Mouse (Mus musculus) megakaryocyte, embryonic 14.5 days (primary cell): Measurements from ENCODE around the gene Ube2d1. TPM values are rescaled to one million over a fixed set of nuclear protein-coding genes. Genes with fewer than 3 reads are reported as not detected.

Experiments
- H3K27me3 ChIP-seq: replicated peaks from 2 replicates; pipeline ENCODE3; 2012; ENCODE audit warnings: inconsistent platforms
- H3K36me3 ChIP-seq: replicated peaks from 2 replicates; pipeline ENCODE3; 2012; ENCODE audit warnings: low read length, inconsistent platforms, mixed read lengths
- H3K4me1 ChIP-seq: 2 replicates; pipeline ENCODE4 v1.6.1; 2012; ENCODE audit warnings: inconsistent platforms
- H3K4me3 ChIP-seq: replicated peaks from 2 replicates; pipeline ENCODE3; 2012; ENCODE audit warnings: moderate library complexity, mild to moderate bottlenecking, inconsistent platforms
- H3K9me3 ChIP-seq: 2 replicates; pipeline ENCODE4 v1.6.1; 2012; ENCODE audit warnings: inconsistent platforms
- FLI1 ChIP-seq: IDR thresholded peaks from 2 replicates; pipeline ENCODE4 v1.6.1; 2012; ENCODE audit warnings: low read length, inconsistent platforms, mixed read lengths
- GATA1 ChIP-seq: IDR thresholded peaks from 3 replicates; pipeline ENCODE4 v1.6.1; 2012; ENCODE audit warnings: mixed read lengths, low read length, inconsistent platforms, borderline replicate concordance
- polyA plus RNA-seq: library from polyadenylated mRNA; stranded (reverse); fragments of >175 nt; gene quantifications from 2 replicates; pipeline ENCODE4 v1.2.3, GENCODE M21; 2012; ENCODE audit warnings: low replicate concordance; ENCODE audit not compliant: insufficient read depth

Gene Ube2d1
- polyA plus RNA-seq, 1 experiment: 5.0 TPM

DNA sequence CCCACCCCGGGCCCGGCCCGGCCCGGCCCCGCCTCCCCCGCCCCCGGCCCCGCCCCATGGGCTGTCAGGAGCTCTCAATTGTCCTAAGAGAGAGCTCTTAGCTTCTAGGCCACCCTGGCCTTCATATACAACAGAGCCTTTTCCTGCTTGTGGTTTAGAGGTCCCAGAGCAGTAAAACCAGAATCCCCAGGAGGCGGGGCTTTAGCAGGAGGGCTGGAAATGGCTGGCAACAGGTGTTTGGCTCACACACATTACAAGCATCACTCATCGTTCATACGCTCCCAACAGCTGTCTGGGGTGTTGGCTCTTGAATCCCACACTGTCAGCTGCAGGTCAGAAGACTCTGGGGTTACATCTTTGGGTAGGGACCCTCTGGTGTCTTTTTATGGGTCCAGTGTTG, 7.2 kb upstream of the Ube2d1 start:
- Histone ChIP-seq H3K27me3 (peaks cover 8% of the 10 kb centered on the region), H3K4me3 (peak overlapping the region; percentile 53), H3K9me3 (no peaks in the 10 kb centered on the region), H3K36me3 (no peaks in the 10 kb centered on the region), H3K4me1 (peaks cover 24% of the 10 kb centered on the region)
- TF ChIP-seq FLI1 (no peak), GATA1 (no peak)

DNA sequence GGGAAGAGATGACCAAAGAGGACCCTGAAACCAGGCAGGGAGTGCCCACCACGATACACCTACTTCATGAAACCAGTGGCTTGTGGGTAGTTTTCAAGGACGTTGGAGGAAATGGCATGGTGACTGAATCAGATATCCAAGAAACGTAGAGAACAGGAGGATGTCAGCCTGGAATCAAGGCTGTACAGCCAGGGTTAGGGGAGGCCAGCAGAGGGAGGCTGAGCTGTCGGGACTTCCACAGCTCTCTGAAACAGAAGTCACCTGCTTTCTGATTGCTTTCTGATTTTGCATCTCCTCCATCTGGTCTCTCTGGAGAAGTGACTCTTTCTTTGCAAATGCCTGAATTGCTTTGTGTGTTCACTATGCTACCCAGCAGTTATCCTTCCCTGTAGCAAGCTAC, 6.7 kb upstream of the Ube2d1 start:
- H3K4me1 ChIP-seq: peaks cover 24% of the 10 kb centered on the region
- no peaks in the 10 kb centered on the region for H3K36me3 ChIP-seq
- peak overlapping the region; percentile 64 for H3K4me3 ChIP-seq
- H3K9me3 ChIP-seq: no peaks in the 10 kb centered on the region
- TF ChIP-seq FLI1: no peak
- TF ChIP-seq GATA1: no peak
- H3K27me3 ChIP-seq: peaks cover 13% of the 10 kb centered on the region

DNA sequence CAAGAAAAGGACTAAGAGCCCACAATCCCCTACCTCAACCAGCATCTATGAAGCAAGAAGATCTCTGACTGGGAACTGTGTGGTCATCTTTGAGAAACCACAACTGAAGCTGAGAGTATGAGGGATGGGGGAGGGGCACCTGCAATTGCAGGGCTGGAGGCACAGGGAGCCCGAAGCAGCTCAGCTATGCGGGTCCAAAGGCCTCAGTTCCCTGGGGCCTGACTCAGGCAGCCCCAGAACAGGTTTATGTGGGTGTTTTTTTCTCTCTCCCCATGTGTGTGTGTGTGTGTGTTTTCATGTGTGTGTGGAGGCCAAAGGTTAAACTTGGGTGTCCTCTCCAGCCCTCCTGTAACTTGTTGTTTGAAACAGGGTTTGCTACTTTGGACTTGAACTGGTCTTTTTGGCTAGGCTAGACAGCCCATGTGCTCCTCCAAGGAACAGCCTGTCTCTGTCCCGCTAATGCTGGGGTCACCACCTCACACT, 6.2 kb upstream of the Ube2d1 start:
- H3K9me3 ChIP-seq: no peaks in the 10 kb centered on the region
- H3K36me3 ChIP-seq: no peaks in the 10 kb centered on the region
- H3K27me3 ChIP-seq: peaks cover 14% of the 10 kb centered on the region
- H3K4me1 ChIP-seq: peaks cover 24% of the 10 kb centered on the region
- no peak overlapping the region for H3K4me3 ChIP-seq
- TF ChIP-seq GATA1: no peak
- no peak for TF ChIP-seq FLI1

DNA sequence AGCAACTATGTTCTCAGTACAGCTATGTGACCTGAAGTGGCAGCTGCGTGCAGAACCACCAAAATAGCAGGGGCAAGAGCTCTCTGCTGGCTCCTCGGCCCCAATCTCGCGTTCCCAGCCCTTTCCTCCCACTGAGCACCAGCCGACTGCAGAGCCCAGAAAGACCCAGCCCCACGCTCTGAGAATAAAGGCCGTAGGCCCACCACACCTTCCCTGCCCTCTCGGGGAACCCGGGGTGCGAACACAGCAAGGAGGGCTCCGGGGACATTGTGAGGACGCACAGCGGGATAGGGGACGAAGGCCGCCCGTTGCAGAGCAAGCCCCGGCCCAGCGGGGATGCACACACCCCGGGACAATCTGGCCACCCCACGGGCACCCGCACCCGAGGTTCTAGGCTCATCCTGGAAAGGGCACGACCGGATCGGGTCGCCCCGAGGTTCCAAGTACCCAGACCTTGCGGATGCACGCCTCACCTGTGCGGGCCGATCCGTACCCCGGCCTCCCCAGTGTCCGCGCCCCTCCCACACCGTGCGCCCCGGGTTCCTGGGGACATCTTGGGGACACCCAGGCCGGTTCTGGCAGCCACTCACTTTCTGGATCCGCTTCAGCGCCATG, 444 bp downstream of the Ube2d1 start:
- peaks cover 26% of the 10 kb centered on the region for H3K27me3 ChIP-seq
- TF ChIP-seq GATA1 (no peak), FLI1 (no peak)

DNA sequence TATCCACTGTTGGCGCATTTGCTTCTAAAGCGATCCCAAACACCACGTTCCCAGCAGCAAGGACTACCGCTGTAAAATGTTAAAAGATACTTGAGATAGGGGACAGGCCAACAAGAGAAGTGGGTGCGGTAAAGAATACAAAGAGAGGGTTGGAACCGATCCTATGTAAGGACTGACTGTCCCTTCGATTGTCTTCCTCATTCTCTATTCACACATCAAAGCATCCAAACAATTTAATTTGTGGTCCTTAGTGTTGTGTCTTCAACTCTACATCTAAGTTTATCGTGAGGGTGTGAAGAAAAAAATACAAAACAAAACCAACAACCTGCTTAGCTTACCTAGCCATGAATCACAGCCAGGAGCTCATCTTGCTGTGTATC, 941 bp downstream of the Ube2d1 start:
- Histone ChIP-seq H3K9me3 (no peaks in the 10 kb centered on the region), H3K27me3 (peaks cover 26% of the 10 kb centered on the region), H3K4me3 (peak overlapping the region; percentile 95), H3K4me1 (peaks cover 15% of the 10 kb centered on the region), H3K36me3 (no peaks in the 10 kb centered on the region)
- TF ChIP-seq GATA1 (no peak), FLI1 (no peak)

More for the DNA sequence above, 444 bp downstream of the Ube2d1 start:
- Histone ChIP-seq H3K4me1 (peaks cover 15% of the 10 kb centered on the region), H3K4me3 (peak overlapping the region; percentile 95), H3K36me3 (no peaks in the 10 kb centered on the region), H3K9me3 (no peaks in the 10 kb centered on the region)

DNA sequence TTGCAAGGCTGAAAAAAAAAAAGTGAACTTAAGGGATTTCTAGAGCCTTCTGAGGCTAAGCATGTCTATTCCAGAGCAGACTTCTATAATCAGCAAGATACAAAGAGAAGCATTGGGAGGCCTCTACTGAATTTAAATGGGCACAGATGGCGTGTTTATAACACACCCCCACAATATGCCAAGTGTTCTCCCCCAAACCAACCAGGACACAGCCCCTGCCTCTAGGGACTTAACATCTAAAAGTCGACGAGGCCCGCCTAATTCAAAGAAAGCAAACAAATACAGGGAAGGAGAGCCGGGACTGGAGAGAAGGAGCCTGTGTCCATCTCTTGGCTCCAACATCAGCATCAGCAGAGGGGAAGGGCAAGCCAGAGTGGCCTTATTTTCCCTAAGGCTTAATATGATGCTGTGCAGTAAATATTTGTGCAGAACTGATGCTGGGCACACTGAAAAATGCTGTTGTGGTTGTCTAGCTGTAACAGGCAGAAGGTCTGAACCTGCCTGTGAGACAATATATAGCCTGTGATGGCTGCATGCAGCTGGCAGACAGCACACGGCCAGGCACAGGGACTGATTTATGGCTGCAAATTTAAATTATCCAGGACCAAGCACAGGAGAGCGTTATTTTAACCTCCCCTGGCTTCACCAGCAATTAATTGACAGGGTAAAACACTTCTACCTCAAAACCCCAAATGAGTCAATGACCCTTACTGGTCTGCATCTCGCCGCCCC, 11.9 kb downstream of the Ube2d1 start:
- Histone ChIP-seq H3K27me3 (no peaks in the 10 kb centered on the region), H3K4me3 (no peak overlapping the region), H3K4me1 (no peaks in the 10 kb centered on the region), H3K36me3 (no peaks in the 10 kb centered on the region), H3K9me3 (no peaks in the 10 kb centered on the region)
- TF ChIP-seq GATA1 (no peak), FLI1 (no peak)

DNA sequence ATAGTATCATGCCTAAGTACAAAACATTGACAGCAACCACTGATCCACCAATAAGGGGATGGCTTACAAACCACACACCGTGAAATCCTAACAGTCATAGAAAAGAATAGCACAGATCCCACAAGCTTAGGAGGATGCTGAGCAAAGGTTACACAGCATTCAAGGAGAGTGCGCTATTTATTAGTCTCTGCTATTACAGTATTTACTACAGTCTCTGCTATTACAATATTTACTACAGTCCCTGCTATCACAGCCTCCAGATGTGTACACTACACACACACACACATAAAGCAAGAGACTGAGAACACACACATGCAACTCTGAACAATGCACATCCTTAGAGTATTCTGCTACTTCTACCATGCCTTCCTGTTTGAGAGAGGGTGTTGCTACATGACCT, 17.1 kb downstream of the Ube2d1 start:
- TF ChIP-seq GATA1: no peak
- TF ChIP-seq FLI1: no peak
- no peaks in the 10 kb centered on the region for H3K27me3 ChIP-seq
- no peak overlapping the region for H3K4me3 ChIP-seq
- H3K4me1 ChIP-seq: peaks cover 12% of the 10 kb centered on the region
- no peaks in the 10 kb centered on the region for H3K36me3 ChIP-seq
- H3K9me3 ChIP-seq: no peaks in the 10 kb centered on the region

DNA sequence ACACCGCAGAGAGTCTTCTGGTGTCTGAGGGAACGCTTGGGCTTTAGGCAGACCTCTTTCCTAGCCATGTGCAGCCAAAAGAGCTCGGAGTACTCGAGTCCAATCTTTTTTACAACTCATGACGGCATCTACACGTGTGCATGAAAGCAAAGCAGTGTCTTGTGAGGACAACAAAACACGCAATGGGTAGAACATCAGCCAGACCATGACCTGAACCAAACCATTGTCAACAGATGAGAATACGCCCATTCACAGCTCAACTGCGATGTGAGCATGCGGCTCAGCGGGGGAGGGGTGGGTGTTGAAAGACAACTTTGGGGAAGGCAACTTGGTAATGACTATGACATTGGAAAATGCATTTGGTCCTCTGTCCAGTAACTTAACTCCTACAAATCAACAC, 17.6 kb downstream of the Ube2d1 start:
- Histone ChIP-seq H3K9me3 (no peaks in the 10 kb centered on the region), H3K36me3 (peaks cover 2% of the 10 kb centered on the region), H3K4me1 (peaks cover 12% of the 10 kb centered on the region), H3K27me3 (no peaks in the 10 kb centered on the region), H3K4me3 (no peak overlapping the region)
- TF ChIP-seq GATA1: no peak
- no peak for TF ChIP-seq FLI1

DNA sequence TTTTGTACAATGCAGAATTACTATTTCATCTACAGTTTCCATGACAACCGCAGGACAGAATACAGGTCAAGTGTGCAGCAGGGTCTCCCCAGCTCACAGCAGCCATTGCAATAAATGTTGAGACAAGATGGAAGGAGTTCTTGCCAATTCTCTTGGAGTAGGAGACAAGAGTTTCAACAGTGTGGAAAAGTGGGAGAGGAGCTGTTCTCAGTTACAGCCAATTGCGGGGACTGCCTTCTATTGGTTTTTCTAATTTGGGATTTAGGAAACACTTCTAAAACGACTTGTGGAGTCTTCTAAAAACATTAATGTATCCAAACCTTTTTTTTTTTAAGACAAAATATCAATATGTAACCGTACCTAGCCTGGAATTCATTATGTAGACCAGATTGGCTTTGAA, 20.0 kb downstream of the Ube2d1 start:
- Histone ChIP-seq H3K9me3 (no peaks in the 10 kb centered on the region), H3K27me3 (no peaks in the 10 kb centered on the region), H3K4me3 (no peak overlapping the region), H3K4me1 (peaks cover 12% of the 10 kb centered on the region), H3K36me3 (peaks cover 18% of the 10 kb centered on the region)
- TF ChIP-seq GATA1: no peak
- no peak for TF ChIP-seq FLI1

DNA sequence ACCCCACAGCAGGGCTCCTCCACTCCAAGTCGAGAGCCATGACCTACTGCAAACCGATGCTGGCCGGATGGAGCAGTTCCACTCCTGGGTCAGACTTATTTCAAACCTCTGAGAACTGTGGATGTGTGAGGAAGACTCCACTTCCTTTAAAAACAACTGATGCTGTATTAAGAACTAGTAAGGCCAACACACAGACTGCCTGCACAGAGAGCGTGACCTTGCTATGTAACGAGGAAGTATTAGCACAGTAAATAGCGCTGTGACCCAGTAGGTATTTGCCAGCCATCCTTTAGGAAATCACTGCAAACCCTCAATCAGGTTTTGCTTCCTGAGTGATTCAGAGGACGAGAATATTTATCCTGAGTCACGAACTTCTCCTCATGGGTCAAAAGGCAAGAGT, 23.4 kb downstream of the Ube2d1 start:
- peaks cover 35% of the 10 kb centered on the region for H3K36me3 ChIP-seq
- TF ChIP-seq FLI1 (no peak), GATA1 (no peak)
- no peaks in the 10 kb centered on the region for H3K9me3 ChIP-seq
- no peak overlapping the region for H3K4me3 ChIP-seq
- peaks cover 17% of the 10 kb centered on the region for H3K4me1 ChIP-seq
- H3K27me3 ChIP-seq: no peaks in the 10 kb centered on the region
